14 mouse cellular contexts compared by ENCODE assay signal in the genomic region with DNA sequence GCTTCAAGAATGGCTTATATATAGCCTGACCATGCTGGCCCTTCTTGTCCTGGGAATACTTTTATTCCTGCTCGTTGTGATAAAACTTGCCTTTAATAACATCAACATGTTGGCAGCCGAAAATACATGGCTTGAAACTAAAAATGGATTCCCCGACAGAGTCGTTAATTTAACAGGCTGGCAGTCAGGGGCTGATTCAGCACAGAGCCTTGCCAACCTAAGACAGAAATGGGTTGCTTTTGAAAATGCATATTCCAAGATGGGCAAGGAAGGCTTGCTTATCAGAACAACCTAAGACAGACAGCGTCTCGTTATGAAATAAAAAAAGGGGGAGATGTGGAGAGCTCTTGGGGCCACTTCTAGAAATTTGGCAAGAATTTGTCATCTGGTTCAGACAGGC.
"Had no signal": no experiment of that assay in that cellular context is flagged by ENCODE, and none has a peak within 500 bp of the region (broad histone marks: within the 10 kb centered on the region; RNA-seq: fewer than 3 reads in every experiment).

No protein-coding gene starts in this region.

- H3K4me3 ChIP-seq: layer of hippocampus, adult 2 months; limb, embryonic 13.5 days; midbrain, embryonic 12.5 days; neural tube, embryonic 13.5 days had no signal

- ATAC-seq: midbrain, embryonic 16.5 days had no signal

- H3K27me3 ChIP-seq: midbrain, embryonic 12.5 days; neural tube, embryonic 13.5 days had no signal

- DNase-seq: kidney, postnatal 4 days; left cerebral cortex, postnatal 4 days; lung, adult 18-20 months; retina, postnatal 1 day; right cerebral cortex, postnatal 4 days; spleen, adult 18-20 months; thymus, adult 18-20 months; thymus, postnatal 14 days had no signal

- H3K9ac ChIP-seq: limb, embryonic 13.5 days; liver, embryonic 14.5 days; midbrain, embryonic 12.5 days; neural tube, embryonic 13.5 days had no signal

- H3K4me2 ChIP-seq: limb, embryonic 13.5 days; midbrain, embryonic 12.5 days; neural tube, embryonic 13.5 days had no signal

- H3K36me3 ChIP-seq: limb, embryonic 13.5 days; midbrain, embryonic 12.5 days; neural tube, embryonic 13.5 days had no signal

- H3K4me1 ChIP-seq: midbrain, embryonic 12.5 days; neural tube, embryonic 13.5 days had no signal

- H3K9me3 ChIP-seq: limb, embryonic 13.5 days; midbrain, embryonic 12.5 days; neural tube, embryonic 13.5 days had no signal

- H3K27ac ChIP-seq: layer of hippocampus, adult 2 months; limb, embryonic 13.5 days; liver, embryonic 14.5 days; midbrain, embryonic 12.5 days; neural tube, embryonic 13.5 days had no signal
